Mouse (Mus musculus): ENCODE measurements around the gene Gm42669. TPM values are rescaled to one million over a fixed set of nuclear protein-coding genes. Genes with fewer than 3 reads are reported as not detected.
A peak's percentile ranks its signal among the peaks of the same experiment; 100 is the strongest.

Gm42669 gene
- polyA plus RNA-seq, 1 experiment: not detected

GRCm38 (mm10) chr5:107516087-107516486 lies 8.7 kb downstream of the Gm42669 start:
- 96% methylated on average over 1 of the region's 1 CpGs for WGBS
- no peak for DNase-seq (ENCODE audit: low read depth, low spot score)

GRCm38 (mm10) chr5:107518602-107519001 lies 11.2 kb downstream of the Gm42669 start:
- WGBS: 64% methylated on average over 4 of the region's 4 CpGs
- no peak for DNase-seq (ENCODE audit: low read depth, low spot score)

- WGBS: 52% methylated on average over 6 of the region's 6 CpGs
- DNase-seq (ENCODE audit: low read depth, low spot score): peak; percentile 46
These were observed 14.0 kb downstream of the Gm42669 start for GRCm38 (mm10) chr5:107521386-107521785.

- no peak for DNase-seq (ENCODE audit: low read depth, low spot score)
- 62% methylated on average over 7 of the region's 7 CpGs for WGBS
These were observed 14.5 kb downstream of the Gm42669 start for GRCm38 (mm10) chr5:107521897-107522296.

- WGBS: 85% methylated on average over 10 of the region's 10 CpGs
- DNase-seq (ENCODE audit: low read depth, low spot score): no peak
These were observed 16.9 kb downstream of the Gm42669 start for GRCm38 (mm10) chr5:107524281-107524680.

- no peak for DNase-seq (ENCODE audit: low read depth, low spot score)
- 88% methylated on average over 3 of the region's 3 CpGs for WGBS
These were observed 21.4 kb downstream of the Gm42669 start for GRCm38 (mm10) chr5:107528856-107529255.

GRCm38 (mm10) chr5:107533590-107533989 lies 26.2 kb downstream of the Gm42669 start:
- no peak for DNase-seq (ENCODE audit: low read depth, low spot score)
- WGBS: 55% methylated on average over 2 of the region's 2 CpGs

GRCm38 (mm10) chr5:107534581-107534980 lies 27.2 kb downstream of the Gm42669 start, which contains the start of gene 1700028K03Rik:
Gene 1700028K03Rik, plus strand, starts transcription at chr5:107534709.
- DNase-seq (ENCODE audit: low read depth, low spot score): no peak
- 68% methylated on average over 15 of the region's 15 CpGs for WGBS

- DNase-seq (ENCODE audit: low read depth, low spot score): no peak
- 66% methylated on average over 7 of the region's 7 CpGs for WGBS
These were observed 34.3 kb downstream of the Gm42669 start for GRCm38 (mm10) chr5:107541696-107542095.

- WGBS: 20% methylated on average over 4 of the region's 4 CpGs
- DNase-seq (ENCODE audit: low read depth, low spot score): no peak
These were observed 38.5 kb downstream of the Gm42669 start for GRCm38 (mm10) chr5:107545927-107546326.

- 77% methylated on average over 3 of the region's 3 CpGs for WGBS
- DNase-seq (ENCODE audit: low read depth, low spot score): no peak
These were observed 40.5 kb downstream of the Gm42669 start for GRCm38 (mm10) chr5:107547955-107548354.

GRCm38 (mm10) chr5:107548444-107548843 lies 41.0 kb downstream of the Gm42669 start:
- WGBS: 84% methylated on average over 3 of the region's 3 CpGs
- no peak for DNase-seq (ENCODE audit: low read depth, low spot score)

- DNase-seq (ENCODE audit: low read depth, low spot score): no peak
- 67% methylated on average over 5 of the region's 5 CpGs for WGBS
These were observed 46.9 kb downstream of the Gm42669 start for GRCm38 (mm10) chr5:107554336-107554735.

GRCm38 (mm10) chr5:107556969-107557368 lies 49.5 kb downstream of the Gm42669 start:
- no peak for DNase-seq (ENCODE audit: low read depth, low spot score)
- WGBS: 64% methylated on average over 3 of the region's 3 CpGs

GRCm38 (mm10) chr5:107569148-107569547 lies 61.7 kb downstream of the Gm42669 start:
- DNase-seq (ENCODE audit: low read depth, low spot score): no peak
- 99% methylated on average over 9 of the region's 9 CpGs for WGBS

GRCm38 (mm10) chr5:107597301-107598077 lies 90.1 kb downstream of the Gm42669 start, which contains the start of the genes Rpap2 and Glmn:
Gene Rpap2, plus strand, starts transcription at chr5:107597373.
Gene Glmn, minus strand, starts transcription at chr5:107597888.
- under 1% methylated on average over 59 of the region's 64 CpGs for WGBS
- peak; percentile 32 for DNase-seq (ENCODE audit: low read depth, low spot score)

GRCm38 (mm10) chr5:107598380-107598779 lies 91.0 kb downstream of the Gm42669 start:
- WGBS: 26% methylated on average over 4 of the region's 4 CpGs
- DNase-seq (ENCODE audit: low read depth, low spot score): no peak

- peak; percentile 37 for DNase-seq (ENCODE audit: low read depth, low spot score)
- WGBS: 5% methylated on average over 2 of the region's 2 CpGs
These were observed 103.8 kb downstream of the Gm42669 start for GRCm38 (mm10) chr5:107611224-107611623.

- DNase-seq (ENCODE audit: low read depth, low spot score): no peak
- 44% methylated on average over 6 of the region's 6 CpGs for WGBS
These were observed 110.6 kb downstream of the Gm42669 start for GRCm38 (mm10) chr5:107617986-107618385.

- no peak for DNase-seq (ENCODE audit: low read depth, low spot score)
- whole genome bisulfite sequencing: 94% methylated on average over 3 of the region's 3 CpGs
These were observed 113.9 kb downstream of the Gm42669 start for GRCm38 (mm10) chr5:107621327-107621726.

All from large intestine, adult 2 months (tissue).